Mouse (Mus musculus) limb, embryonic 10.5 days (tissue): ENCODE measurements around the gene Vps37c. TPM values are rescaled to one million over a fixed set of nuclear protein-coding genes. Genes with fewer than 3 reads are reported as not detected.

Source experiments
- DNase-seq: peaks from one replicate; pipeline ENCODE4 v3.0.0-alpha.2; 2017; ENCODE audit warnings: low spot score
- H3K27ac ChIP-seq: fragments of 300-500 bp; sonication (generic); 2 replicates; pipeline ENCODE4 v1.5.1; 2016; ENCODE audit warnings: mild to moderate bottlenecking
- H3K27me3 ChIP-seq: fragments of 300-500 bp; sonication (generic); 2 replicates; pipeline ENCODE4 v1.6.1; 2016; ENCODE audit warnings: low read depth, mild to moderate bottlenecking; ENCODE audit not compliant: poor library complexity, severe bottlenecking
- H3K36me3 ChIP-seq: fragments of 300-500 bp; sonication (generic); 2 replicates; pipeline ENCODE4 v1.6.1; 2016; ENCODE audit warnings: mild to moderate bottlenecking, moderate library complexity
- H3K4me1 ChIP-seq: fragments of 300-500 bp; sonication (generic); 2 replicates; pipeline ENCODE4 v1.6.1; 2016
- H3K4me3 ChIP-seq: fragments of 300-500 bp; sonication (generic); 2 replicates; pipeline ENCODE4 v1.5.1; 2016; ENCODE audit warnings: mild to moderate bottlenecking, moderate library complexity
- H3K9me3 ChIP-seq: fragments of 300-500 bp; sonication (generic); replicated peaks from 2 replicates; pipeline ENCODE4 v1.6.1; 2016; ENCODE audit warnings: mild to moderate bottlenecking
- WGBS: fragments of 180-500 bp; shearing (Covaris S2); methylation state at CpG from one replicate; pipeline ENCODE4 v1.1.7; 2016; 5-methylcytosine and 5-hydroxymethylcytosine counted together
- polyA plus RNA-seq: library from polyadenylated mRNA; unstranded; fragments of >200 nt; fragmentation: Nextera tagmentation; extraction: Ambion mirVana; gene quantifications from 2 replicates; pipeline ENCODE4 v1.2.1, GENCODE M21; 2016

The Vps37c gene
- polyA plus RNA-seq, 1 experiment from 2014 or later, result 37.7 TPM

- 28% methylated on average over 8 of the region's 8 CpGs for WGBS
- DNase-seq, result peak; percentile 93
- H3K27ac ChIP-seq, result peak overlapping the region; percentile 67
- H3K4me3 ChIP-seq, result no peak overlapping the region
- H3K27me3 ChIP-seq, result no peaks in the 10 kb centered on the region
- H3K36me3 ChIP-seq, result peaks cover 79% of the 10 kb centered on the region
- peaks cover 11% of the 10 kb centered on the region for H3K4me1 ChIP-seq
- H3K9me3 ChIP-seq, result no peaks in the 10 kb centered on the region
Measured at GRCm38 (mm10) chr19:10709360-10710087, 21.0 kb downstream of the Vps37c start.

GRCm38 (mm10) chr19:10710088-10710511 lies 21.6 kb downstream of the Vps37c start:
- Histone ChIP-seq H3K36me3 (peaks cover 79% of the 10 kb centered on the region), H3K27ac (no peak overlapping the region), H3K4me1 (peaks cover 12% of the 10 kb centered on the region), H3K9me3 (no peaks in the 10 kb centered on the region), H3K4me3 (no peak overlapping the region), H3K27me3 (no peaks in the 10 kb centered on the region)
- no peak for DNase-seq
- WGBS, result 87% methylated on average over 9 of the region's 9 CpGs

GRCm38 (mm10) chr19:10710751-10711150 lies 22.2 kb downstream of the Vps37c start:
- peaks cover 79% of the 10 kb centered on the region for H3K36me3 ChIP-seq
- DNase-seq, result no peak
- H3K27ac ChIP-seq, result no peak overlapping the region
- H3K4me1 ChIP-seq, result peaks cover 12% of the 10 kb centered on the region
- 91% methylated on average over 4 of the region's 4 CpGs for WGBS
- H3K27me3 ChIP-seq, result no peaks in the 10 kb centered on the region
- H3K9me3 ChIP-seq, result no peaks in the 10 kb centered on the region
- H3K4me3 ChIP-seq, result no peak overlapping the region

- peaks cover 12% of the 10 kb centered on the region for H3K4me1 ChIP-seq
- no peak overlapping the region for H3K4me3 ChIP-seq
- H3K9me3 ChIP-seq, result no peaks in the 10 kb centered on the region
- WGBS, result 93% methylated on average over 7 of the region's 7 CpGs
- no peak for DNase-seq
- peaks cover 67% of the 10 kb centered on the region for H3K36me3 ChIP-seq
- no peaks in the 10 kb centered on the region for H3K27me3 ChIP-seq
- H3K27ac ChIP-seq, result no peak overlapping the region
Measured at GRCm38 (mm10) chr19:10712194-10712593, 23.7 kb downstream of the Vps37c start.

- 96% methylated on average over 12 of the region's 12 CpGs for WGBS
- H3K4me1 ChIP-seq, result peaks cover 12% of the 10 kb centered on the region
- DNase-seq, result no peak
- no peaks in the 10 kb centered on the region for H3K27me3 ChIP-seq
- no peak overlapping the region for H3K27ac ChIP-seq
- H3K4me3 ChIP-seq, result no peak overlapping the region
- H3K9me3 ChIP-seq, result no peaks in the 10 kb centered on the region
- peaks cover 63% of the 10 kb centered on the region for H3K36me3 ChIP-seq
Measured at GRCm38 (mm10) chr19:10712646-10713045, 24.1 kb downstream of the Vps37c start.

- H3K9me3 ChIP-seq, result no peaks in the 10 kb centered on the region
- H3K27ac ChIP-seq, result no peak overlapping the region
- DNase-seq, result no peak
- 94% methylated on average over 10 of the region's 10 CpGs for WGBS
- no peaks in the 10 kb centered on the region for H3K27me3 ChIP-seq
- no peak overlapping the region for H3K4me3 ChIP-seq
- H3K4me1 ChIP-seq, result peaks cover 12% of the 10 kb centered on the region
- H3K36me3 ChIP-seq, result peaks cover 55% of the 10 kb centered on the region
Measured at GRCm38 (mm10) chr19:10713551-10713950, 25.0 kb downstream of the Vps37c start.

GRCm38 (mm10) chr19:10714168-10714567 lies 25.6 kb downstream of the Vps37c start:
- WGBS, result 83% methylated on average over 6 of the region's 6 CpGs
- Histone ChIP-seq H3K9me3 (no peaks in the 10 kb centered on the region), H3K27me3 (no peaks in the 10 kb centered on the region), H3K27ac (peak overlapping the region; percentile 22; the same call in 1 of the 2 replicates), H3K4me1 (peaks cover 10% of the 10 kb centered on the region), H3K36me3 (peaks cover 49% of the 10 kb centered on the region), H3K4me3 (no peak overlapping the region)
- no peak for DNase-seq

GRCm38 (mm10) chr19:10714682-10715475 lies 26.3 kb downstream of the Vps37c start:
- H3K36me3 ChIP-seq, result peaks cover 43% of the 10 kb centered on the region
- 48% methylated on average over 4 of the region's 4 CpGs for WGBS
- no peaks in the 10 kb centered on the region for H3K9me3 ChIP-seq
- no peaks in the 10 kb centered on the region for H3K27me3 ChIP-seq
- peaks cover 9% of the 10 kb centered on the region for H3K4me1 ChIP-seq
- no peak overlapping the region for H3K4me3 ChIP-seq
- H3K27ac ChIP-seq, result peak overlapping the region; percentile 22; the same call in 1 of the 2 replicates
- peak; percentile 78 for DNase-seq

GRCm38 (mm10) chr19:10715476-10715875 lies 26.9 kb downstream of the Vps37c start:
- Histone ChIP-seq H3K27me3 (no peaks in the 10 kb centered on the region), H3K36me3 (peaks cover 38% of the 10 kb centered on the region), H3K9me3 (no peaks in the 10 kb centered on the region), H3K4me3 (no peak overlapping the region), H3K27ac (no peak overlapping the region), H3K4me1 (peaks cover 14% of the 10 kb centered on the region)
- no peak for DNase-seq
- 90% methylated on average over 6 of the region's 6 CpGs for WGBS

GRCm38 (mm10) chr19:10718251-10718775 lies 29.8 kb downstream of the Vps37c start:
- Histone ChIP-seq H3K36me3 (peaks cover 9% of the 10 kb centered on the region), H3K9me3 (no peaks in the 10 kb centered on the region), H3K27ac (no peak overlapping the region), H3K4me3 (no peak overlapping the region), H3K4me1 (peaks cover 31% of the 10 kb centered on the region), H3K27me3 (peaks cover 3% of the 10 kb centered on the region)
- DNase-seq, result no peak
- WGBS, result 85% methylated on average over 7 of the region's 7 CpGs

GRCm38 (mm10) chr19:10719751-10720150 lies 31.2 kb downstream of the Vps37c start:
- WGBS, result 0% methylated on average over 2 of the region's 2 CpGs
- Histone ChIP-seq H3K27me3 (peaks cover 8% of the 10 kb centered on the region), H3K36me3 (no peaks in the 10 kb centered on the region), H3K4me1 (peaks cover 29% of the 10 kb centered on the region), H3K4me3 (no peak overlapping the region), H3K9me3 (no peaks in the 10 kb centered on the region), H3K27ac (peak overlapping the region; percentile 36; the same call in 1 of the 2 replicates)
- no peak for DNase-seq

- H3K4me3 ChIP-seq, result no peak overlapping the region
- 18% methylated on average over 3 of the region's 3 CpGs for WGBS
- DNase-seq, result no peak
- peaks cover 8% of the 10 kb centered on the region for H3K27me3 ChIP-seq
- H3K9me3 ChIP-seq, result no peaks in the 10 kb centered on the region
- H3K36me3 ChIP-seq, result no peaks in the 10 kb centered on the region
- H3K4me1 ChIP-seq, result peaks cover 29% of the 10 kb centered on the region
- peak overlapping the region; percentile 36 for H3K27ac ChIP-seq
Measured at GRCm38 (mm10) chr19:10720524-10720923, 32.0 kb downstream of the Vps37c start.

GRCm38 (mm10) chr19:10721064-10721463 lies 32.5 kb downstream of the Vps37c start:
- peaks cover 8% of the 10 kb centered on the region for H3K27me3 ChIP-seq
- DNase-seq, result no peak
- H3K9me3 ChIP-seq, result no peaks in the 10 kb centered on the region
- no peaks in the 10 kb centered on the region for H3K36me3 ChIP-seq
- 35% methylated on average over 5 of the region's 5 CpGs for WGBS
- peaks cover 29% of the 10 kb centered on the region for H3K4me1 ChIP-seq
- peak overlapping the region; percentile 36; the same call in 1 of the 2 replicates for H3K27ac ChIP-seq
- H3K4me3 ChIP-seq, result no peak overlapping the region
